Mouse (Mus musculus) layer of hippocampus, adult 2 months (tissue): ENCODE data around the gene Pcx. TPM values are rescaled to one million over a fixed set of nuclear protein-coding genes. Genes with fewer than 3 reads are reported as not detected.

Source experiments
- DNase-seq, 2 experiments: peaks; one replicate each; pipeline ENCODE4 v3.0.0; 2022; ENCODE audit warnings: low spot score in 2 of 2
- H3K27ac ChIP-seq: fragments of 200-600 bp; 2 replicates; pipeline ENCODE4 v1.8.1; 2022
- H3K4me3 ChIP-seq: fragments of 200-600 bp; 2 replicates; pipeline ENCODE4 v1.8.1; 2022; ENCODE audit warnings: mild to moderate bottlenecking
- CTCF ChIP-seq: fragments of 200-600 bp; conservative IDR thresholded peaks from 2 replicates; pipeline ENCODE4 v1.8.1; 2022; ENCODE audit warnings: antibody characterized with exemption, mild to moderate bottlenecking, moderate library complexity
- total RNA-seq, 2 experiments: library from RNA; stranded (reverse); gene quantifications; 2 replicates each; pipeline ENCODE4 v1.2.3; 2021

The Pcx gene
- total RNA-seq, 2 experiments from 2014 or later = 64.1 to 76.0 TPM

- peak overlapping the region; percentile 83 for H3K4me3 ChIP-seq
- no peak for TF ChIP-seq CTCF
- H3K27ac ChIP-seq = peak overlapping the region; percentile 97; the same call in 1 of the 2 replicates
- DNase-seq = no peak
These were observed 103.4 kb downstream of the Pcx start for GRCm38 (mm10) chr19:4613464-4614304.

GRCm38 (mm10) chr19:4614305-4615150, 104.3 kb downstream of the Pcx start:
- peak overlapping the region; percentile 97 for H3K27ac ChIP-seq
- DNase-seq = no peak
- H3K4me3 ChIP-seq = peak overlapping the region; percentile 83
- TF ChIP-seq CTCF = no peak

- DNase-seq = peak; percentile 88 to 91
- Histone ChIP-seq H3K4me3 (peak within 1 kb of the TSS; percentile 83), H3K27ac (peak within 1 kb of the TSS; percentile 97)
- TF ChIP-seq CTCF = peak; percentile 62
These were observed 105.2 kb downstream of the Pcx start, which contains the start of gene Lrfn4 for GRCm38 (mm10) chr19:4615151-4616093. Lrfn4 (minus strand) TSS chr19:4615667.

GRCm38 (mm10) chr19:4616546-4616945, 106.3 kb downstream of the Pcx start:
- no peak overlapping the region for H3K27ac ChIP-seq
- TF ChIP-seq CTCF = no peak
- DNase-seq = no peak
- H3K4me3 ChIP-seq = no peak overlapping the region

GRCm38 (mm10) chr19:4618183-4618582, 107.9 kb downstream of the Pcx start:
- DNase-seq = no peak
- H3K27ac ChIP-seq = no peak overlapping the region
- TF ChIP-seq CTCF = peak; percentile 71
- no peak overlapping the region for H3K4me3 ChIP-seq

- no peak for TF ChIP-seq CTCF
- DNase-seq = no peak
- no peak overlapping the region for H3K4me3 ChIP-seq
- no peak overlapping the region for H3K27ac ChIP-seq
These were observed 109.2 kb downstream of the Pcx start for GRCm38 (mm10) chr19:4619461-4619860.

- DNase-seq = no peak
- Histone ChIP-seq H3K4me3 (no peak overlapping the region), H3K27ac (no peak overlapping the region)
- TF ChIP-seq CTCF = no peak
These were observed 110.4 kb downstream of the Pcx start for GRCm38 (mm10) chr19:4620721-4621120.

GRCm38 (mm10) chr19:4622780-4623179, 112.5 kb downstream of the Pcx start:
- TF ChIP-seq CTCF = no peak
- Histone ChIP-seq H3K27ac (no peak overlapping the region), H3K4me3 (no peak overlapping the region)
- DNase-seq = no peak

- Histone ChIP-seq H3K4me3 (no peak overlapping the region), H3K27ac (no peak overlapping the region)
- DNase-seq = no peak
- TF ChIP-seq CTCF = no peak
These were observed 113.1 kb downstream of the Pcx start for GRCm38 (mm10) chr19:4623419-4623818.

GRCm38 (mm10) chr19:4624006-4624405, 113.7 kb downstream of the Pcx start:
- DNase-seq = no peak
- no peak for TF ChIP-seq CTCF
- peak overlapping the region; percentile 18; the same call in 1 of the 2 replicates for H3K27ac ChIP-seq
- H3K4me3 ChIP-seq = no peak overlapping the region

GRCm38 (mm10) chr19:4624406-4625178, 114.3 kb downstream of the Pcx start:
- no peak for TF ChIP-seq CTCF
- DNase-seq = no peak
- Histone ChIP-seq H3K27ac (peak overlapping the region; percentile 96), H3K4me3 (peak overlapping the region; percentile 94)
